ENCODE assay signal across 11 mouse cellular contexts in genomic region chr6:83392166-83392780, GRCm38 (mm10). TPM values are rescaled to one million over a fixed set of nuclear protein-coding genes. Genes with fewer than 3 reads are reported as not detected.
DNase-seq lines count a peak whose midpoint lies in the region; ATAC-seq and TF ChIP-seq lines count a peak whose summit lies in the region.
"Had no signal": no experiment of that assay in that cellular context is flagged by ENCODE, and none has a peak within 500 bp of the region (broad histone marks: within the 10 kb centered on the region; RNA-seq: fewer than 3 reads in every experiment).

No protein-coding gene starts in this region.

- peak; percentile 57 to 62 for DNase-seq in cerebellum, postnatal 25 days
- DNase-seq in cerebellum, adult 11-12 months, result no peak
- peak; percentile 37 for DNase-seq in kidney, adult 9 months
- peak; percentile 69 for DNase-seq in brain, adult 2 months (ENCODE audit: low read depth, low spot score)
- DNase-seq in lung, adult 2 months, result peak; percentile 57
- no peak for DNase-seq in Muller cell, postnatal 12 days (ENCODE audit: inconsistent ontology term)
- DNase-seq: heart, adult 11 months had no signal

- H3K9ac ChIP-seq in kidney, embryonic 15.5 days, result no peak overlapping the region
- no peak overlapping the region for H3K9ac ChIP-seq in liver, embryonic 12.5 days

- ATAC-seq in kidney, embryonic 15.5 days (replicated peaks; ENCODE audit: low FRiP score), result no peak
- ATAC-seq in liver, embryonic 12.5 days, result no peak
- ATAC-seq: midbrain, embryonic 16.5 days had no signal

- TF ChIP-seq POLR2A in lung, adult 2 months (IDR thresholded peaks at IDR 0.05; ENCODE audit: borderline replicate concordance, extremely low read depth, low read depth, low read length), result no peak

- TF ChIP-seq CTCF in lung, adult 2 months (IDR thresholded peaks at IDR 0.05; ENCODE audit: insufficient read depth, low read length), result no peak

- no peak overlapping the region for H3K27ac ChIP-seq in kidney, embryonic 15.5 days
- H3K27ac ChIP-seq in liver, embryonic 12.5 days, result no peak overlapping the region

- H3K27me3 ChIP-seq in kidney, embryonic 15.5 days, result no peaks in the 10 kb centered on the region
- H3K27me3 ChIP-seq in liver, embryonic 12.5 days (replicated peaks), result no peaks in the 10 kb centered on the region

- H3K4me3 ChIP-seq in kidney, embryonic 15.5 days (replicated peaks), result no peak overlapping the region
- no peak overlapping the region for H3K4me3 ChIP-seq in lung, adult 2 months (replicated peaks; ENCODE audit: extremely low read depth, low read depth, low read length)
- no peak overlapping the region for H3K4me3 ChIP-seq in liver, embryonic 12.5 days
- H3K4me3 ChIP-seq: erythroblast, embryonic 14.5 days had no signal

- H3K9me3 ChIP-seq in kidney, embryonic 15.5 days (replicated peaks), result no peaks in the 10 kb centered on the region
- no peaks in the 10 kb centered on the region for H3K9me3 ChIP-seq in liver, embryonic 12.5 days (replicated peaks)

- H3K36me3 ChIP-seq in kidney, embryonic 15.5 days, result peaks cover 76% of the 10 kb centered on the region
- peaks cover 74% of the 10 kb centered on the region for H3K36me3 ChIP-seq in liver, embryonic 12.5 days

- no peaks in the 10 kb centered on the region for H3K4me1 ChIP-seq in kidney, embryonic 15.5 days
- H3K4me1 ChIP-seq in lung, adult 2 months (ENCODE audit: control insufficient read depth, insufficient read depth, low read length), result peaks cover 9% of the 10 kb centered on the region
- H3K4me1 ChIP-seq in liver, embryonic 12.5 days, result peaks cover 25% of the 10 kb centered on the region

- WGBS in kidney, embryonic 15.5 days, result 81% methylated on average over 8 of the region's 8 CpGs
- WGBS in lung, adult 2 months, result 66% methylated on average over 8 of the region's 8 CpGs
- WGBS in liver, embryonic 12.5 days (ENCODE audit: insufficient replicate concordance), result 85% methylated on average over 8 of the region's 8 CpGs

- H3K4me2 ChIP-seq in kidney, embryonic 15.5 days, result no peak overlapping the region
- H3K4me2 ChIP-seq in liver, embryonic 12.5 days, result no peak overlapping the region

RNA-seq across cellular contexts. Expression of gene Bola3, which starts 43.3 kb away (rescaled TPM):
- polyA plus RNA-seq in kidney, embryonic 15.5 days (2015; fragmentation: Nextera tagmentation; extraction: Ambion mirVana), result 145 and 149 TPM in 2 replicates
- polyA plus RNA-seq in lung, adult 2 months (2012; rRNA removed), result 7.5 and 12.5 TPM in 2 replicates
- 314 and 322 TPM in 2 replicates for polyA plus RNA-seq in liver, embryonic 12.5 days (2016; fragmentation: Nextera tagmentation; extraction: Ambion mirVana)

Comparison
In these comparisons a context has a peak if more than half of its experiments do, and no peak if none do; other contexts are left out.
1. DNase-seq: peak in cerebellum, postnatal 25 days (2 of 2), kidney, adult 9 months (single experiment), brain, adult 2 months (single experiment) and lung, adult 2 months (single experiment); none in cerebellum, adult 11-12 months (single experiment) and Muller cell, postnatal 12 days (single experiment).
2. RNA of gene Bola3, which starts 43.3 kb away (polyA plus RNA-seq): 314 to 322 TPM in liver, embryonic 12.5 days and 145 to 149 TPM in kidney, embryonic 15.5 days; 7.5 to 12.5 TPM in lung, adult 2 months; every median in the first group is over 10 times any median in the second.